In genomic region chr19:34868093-34868741, GRCm38 (mm10) we compare ENCODE assay signal across 18 mouse cellular contexts.
"Had no signal": no experiment of that assay in that cellular context is flagged by ENCODE, and none has a peak within 500 bp of the region (broad histone marks: within the 10 kb centered on the region; RNA-seq: fewer than 3 reads in every experiment).

No protein-coding gene starts in this region.

- H3K27ac ChIP-seq: layer of hippocampus, adult 2 months; liver, embryonic 14.5 days; lung, embryonic 15.5 days; midbrain, embryonic 10.5 days; midbrain, embryonic 13.5 days; neural tube, embryonic 13.5 days; stomach, postnatal 0 days had no signal

- H3K4me3 ChIP-seq: layer of hippocampus, adult 2 months; lung, embryonic 15.5 days; megakaryocyte, embryonic 14.5 days; midbrain, embryonic 10.5 days; midbrain, embryonic 13.5 days; myocyte; neural tube, embryonic 13.5 days had no signal

- H3K27me3 ChIP-seq: lung, embryonic 15.5 days; megakaryocyte, embryonic 14.5 days; midbrain, embryonic 13.5 days; neural tube, embryonic 13.5 days had no signal

- DNase-seq: kidney, postnatal 14 days; layer of hippocampus, adult 9-11 months; lung, adult 18-20 months; lung, postnatal 10 days; lung, postnatal 36 days; thymus, adult 18-20 months; thymus, postnatal 36 days had no signal

- H3K4me2 ChIP-seq: liver, embryonic 11.5 days; lung, embryonic 15.5 days; midbrain, embryonic 13.5 days; neural tube, embryonic 13.5 days had no signal

- ATAC-seq: midbrain, embryonic 13.5 days; midbrain, embryonic 16.5 days had no signal

- H3K4me1 ChIP-seq: lung, embryonic 15.5 days; midbrain, embryonic 10.5 days; midbrain, embryonic 13.5 days; neural tube, embryonic 13.5 days had no signal

- H3K9ac ChIP-seq: liver, embryonic 14.5 days; lung, embryonic 15.5 days; midbrain, embryonic 13.5 days; neural tube, embryonic 13.5 days had no signal

- H3K36me3 ChIP-seq: lung, embryonic 15.5 days; midbrain, embryonic 10.5 days; midbrain, embryonic 13.5 days; neural tube, embryonic 13.5 days had no signal

- H3K9me3 ChIP-seq: lung, embryonic 15.5 days; megakaryocyte, embryonic 14.5 days; midbrain, embryonic 10.5 days; midbrain, embryonic 13.5 days; neural tube, embryonic 13.5 days had no signal
